Mouse (Mus musculus) layer of hippocampus, adult 8-10 months (tissue): Measurements from ENCODE around the gene Dicer1. TPM values are rescaled to one million over a fixed set of nuclear protein-coding genes. Genes with fewer than 3 reads are reported as not detected.

Experiments used
- DNase-seq, 2 experiments: peaks; one replicate each; pipeline ENCODE4 v3.0.0; 2022; ENCODE audit warnings: low spot score in 2 of 2
- total RNA-seq, 4 experiments: library from RNA; stranded (reverse); gene quantifications; 2 replicates each; pipeline ENCODE4 v1.2.4; 2022

The Dicer1 gene
- total RNA-seq: 10 to 100 TPM; 40.4 to 46.2 (median 43.4) TPM

DNA sequence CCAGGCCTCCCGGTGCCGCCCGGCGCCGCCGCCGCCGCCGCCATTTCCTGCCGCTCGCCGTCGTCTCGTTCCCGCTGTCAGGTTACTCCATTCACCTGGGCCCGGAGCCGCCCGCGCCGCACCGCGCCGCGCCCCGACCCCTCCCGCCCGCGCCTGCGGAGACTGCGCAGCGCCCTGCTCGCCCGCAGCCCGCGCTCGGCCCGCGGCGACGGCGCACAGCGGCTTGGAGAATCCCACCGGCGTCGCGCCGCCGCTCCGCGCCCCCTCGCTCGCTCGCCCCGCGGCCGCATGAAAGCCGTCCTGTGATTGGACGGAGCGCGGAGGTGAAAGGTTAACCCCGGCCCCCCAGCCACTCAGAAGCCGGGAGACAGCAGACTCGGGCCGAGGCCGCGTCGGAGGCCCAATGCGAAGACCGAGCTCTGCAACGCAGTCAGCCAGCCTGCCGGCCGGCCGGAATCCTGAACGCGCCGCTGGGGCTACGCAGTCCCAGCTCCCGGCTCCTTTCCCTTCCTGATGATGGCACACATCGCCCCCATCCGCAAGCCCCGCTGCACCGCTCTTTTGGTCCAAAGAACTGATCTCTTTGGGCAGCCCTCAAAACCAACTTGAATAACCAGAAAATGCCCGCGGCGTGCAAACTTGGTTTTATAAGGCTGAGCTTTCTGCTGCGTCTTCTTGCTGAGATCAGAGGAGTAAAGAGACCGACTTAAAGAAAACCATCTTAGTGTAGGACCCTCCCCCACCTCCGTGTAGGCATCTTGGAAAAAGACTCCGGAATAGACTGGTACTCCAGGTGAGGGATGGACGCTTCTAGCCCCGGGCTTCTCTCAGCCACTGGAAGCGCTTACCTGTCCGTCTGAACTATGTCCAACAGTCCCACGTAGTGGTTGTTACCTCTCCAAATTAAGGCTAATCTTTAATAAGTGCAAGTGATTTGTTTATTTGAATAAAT lies at the start of gene Dicer1:
Dicer1 (minus strand) TSS at position 139 of the 952 bp plus-strand sequence.
- peak; percentile 93 to 98 for DNase-seq

DNA sequence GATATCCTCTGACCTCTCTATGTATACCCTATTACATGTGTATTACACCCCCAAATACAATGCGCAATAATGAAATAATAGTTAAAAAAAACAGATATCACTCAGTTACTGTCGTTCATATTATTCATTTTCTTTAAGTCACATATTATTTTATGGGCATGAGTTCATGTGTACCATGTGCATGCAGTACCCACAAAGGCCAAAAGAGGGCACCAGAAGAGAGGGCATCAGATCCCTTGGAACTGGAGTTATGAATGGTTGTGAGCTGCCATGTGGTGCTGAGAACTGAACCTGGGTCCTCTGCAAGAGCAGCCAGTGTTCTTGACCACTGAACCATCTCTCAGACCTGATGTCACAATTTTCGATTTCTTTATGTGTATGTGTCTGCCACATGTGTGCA lies 47.6 kb upstream of the Dicer1 start:
- DNase-seq: no peak

DNA sequence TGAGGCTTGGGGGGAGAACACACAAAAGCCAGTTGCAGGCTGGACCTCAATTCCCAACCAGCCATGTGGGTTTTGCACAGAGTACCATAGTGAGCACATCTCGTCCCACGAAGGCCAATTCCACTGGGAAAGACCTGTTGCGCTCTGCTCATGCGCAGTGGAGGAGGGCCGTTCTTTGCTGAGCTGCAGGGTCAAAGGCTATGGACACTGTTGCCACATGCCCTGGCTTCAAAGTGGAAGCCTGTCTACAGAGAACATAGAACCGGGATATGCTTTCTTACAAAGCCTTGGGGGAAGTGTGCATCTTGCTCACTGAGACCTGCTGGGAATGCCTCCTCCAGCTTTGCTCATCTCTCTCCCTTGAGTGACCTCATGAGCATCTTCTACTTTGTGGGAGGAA lies 46.2 kb upstream of the Dicer1 start:
- DNase-seq: no peak

DNA sequence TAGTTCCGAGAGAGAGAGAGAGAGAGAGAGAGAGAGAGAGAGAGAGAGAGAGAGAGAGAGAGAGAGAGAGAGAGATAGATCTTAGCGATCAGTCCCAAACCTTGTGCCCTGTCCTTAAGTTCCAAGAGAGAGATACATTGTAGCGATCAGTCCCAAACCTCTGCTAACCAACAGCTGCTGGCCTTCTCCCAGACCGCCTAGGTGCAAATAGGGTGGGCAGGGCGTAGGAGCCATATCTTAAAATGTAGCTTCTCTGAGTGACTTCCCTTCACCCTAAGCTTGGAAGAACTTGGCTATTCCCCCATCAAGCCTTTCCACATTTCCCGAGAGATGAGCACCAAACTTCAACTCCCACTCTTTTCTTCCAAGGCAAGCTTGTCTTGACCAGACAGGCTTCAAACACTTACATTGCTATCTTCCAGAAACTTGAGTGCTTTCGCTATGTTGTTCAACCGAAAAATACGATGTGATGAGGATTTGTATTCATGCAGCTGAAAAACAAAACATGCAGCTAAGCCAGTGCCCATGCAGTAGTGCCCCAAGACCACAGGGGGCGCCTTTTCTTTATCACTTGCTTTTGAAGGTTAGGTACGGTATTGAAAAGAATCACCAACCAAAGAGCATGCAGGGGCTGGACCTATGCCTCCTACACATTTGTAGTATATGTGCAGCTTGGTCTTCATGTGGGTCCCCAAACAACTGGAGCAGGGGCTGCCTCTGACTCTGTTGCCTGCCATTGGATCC lies 45.1 kb upstream of the Dicer1 start:
- DNase-seq: no peak

DNA sequence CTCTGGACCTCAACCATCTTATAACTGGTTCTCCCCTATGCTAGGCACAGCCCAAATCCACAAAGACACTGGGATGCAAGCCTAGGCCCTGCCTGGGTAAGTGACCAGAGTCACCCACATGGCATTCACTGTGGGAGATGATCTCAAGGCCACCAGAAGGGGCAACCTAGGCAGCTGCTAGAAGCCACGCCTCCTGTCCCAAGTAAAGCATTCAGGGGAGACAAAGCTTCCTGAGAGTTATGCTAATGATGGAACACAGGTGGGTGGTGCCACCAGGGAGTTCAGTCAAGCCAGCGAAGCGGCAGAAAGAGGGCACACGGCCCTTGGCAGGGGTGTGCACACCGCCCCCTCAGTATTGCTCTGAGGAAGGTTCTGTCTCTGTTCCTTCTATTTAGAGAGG lies 43.2 kb upstream of the Dicer1 start:
- DNase-seq: no peak

DNA sequence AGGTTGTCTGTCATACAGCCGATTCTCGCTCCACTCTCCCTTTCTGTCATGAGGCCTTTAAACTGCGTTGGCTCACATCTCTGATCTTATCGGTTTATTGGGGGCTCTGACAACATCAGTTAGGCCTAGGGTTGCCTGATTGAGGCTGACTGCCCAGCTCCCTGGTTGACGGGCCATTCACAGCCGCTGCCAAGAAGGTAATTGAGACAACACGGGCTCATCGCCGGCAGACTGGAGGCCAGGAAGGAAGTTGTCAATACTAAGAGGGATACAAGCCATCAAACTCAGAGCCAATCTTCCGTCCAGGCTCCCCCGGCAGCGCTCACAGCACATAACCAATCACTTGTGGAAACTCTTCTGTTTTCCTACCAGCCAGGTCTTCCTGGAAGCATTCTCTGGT lies 41.7 kb upstream of the Dicer1 start:
- DNase-seq: no peak

DNA sequence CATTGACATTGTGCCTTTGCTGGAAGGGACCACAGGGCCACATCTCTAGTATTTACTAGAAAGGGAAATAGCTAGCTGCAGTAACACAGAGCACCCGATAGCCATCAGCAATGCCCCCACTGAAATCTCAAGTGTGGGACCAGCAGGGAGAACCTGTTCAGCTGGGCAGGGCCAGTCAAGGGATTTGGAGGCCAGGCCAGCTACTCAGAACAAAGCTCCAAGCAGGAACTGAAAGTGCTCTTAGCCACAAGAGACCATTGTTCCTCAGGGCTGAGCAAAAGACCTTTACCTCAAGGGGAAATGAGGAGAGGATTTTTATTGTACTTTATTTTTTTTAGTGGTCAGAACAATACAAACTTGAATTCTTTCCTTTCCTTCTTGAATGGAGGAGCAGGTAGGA lies 25.9 kb upstream of the Dicer1 start:
- DNase-seq: no peak

DNA sequence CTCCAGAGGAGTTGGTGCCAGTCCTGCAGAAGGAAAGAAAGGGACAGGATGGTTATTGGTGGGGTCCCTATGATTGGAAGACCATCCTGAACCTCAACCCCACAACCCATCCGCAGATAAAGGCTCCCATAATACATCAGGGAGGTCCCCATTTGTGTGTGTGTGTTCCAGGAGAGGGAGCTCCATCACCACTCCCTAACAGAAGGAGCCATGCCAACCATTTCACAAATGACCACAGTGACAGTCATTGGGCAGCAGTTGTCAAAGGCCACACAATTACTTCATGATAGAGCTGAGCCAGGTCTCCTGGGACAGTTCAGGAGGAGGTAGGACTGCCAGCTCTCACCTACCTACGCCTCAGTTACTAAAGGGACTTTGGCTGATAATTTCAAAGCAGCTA lies 20.2 kb upstream of the Dicer1 start:
- no peak for DNase-seq

DNA sequence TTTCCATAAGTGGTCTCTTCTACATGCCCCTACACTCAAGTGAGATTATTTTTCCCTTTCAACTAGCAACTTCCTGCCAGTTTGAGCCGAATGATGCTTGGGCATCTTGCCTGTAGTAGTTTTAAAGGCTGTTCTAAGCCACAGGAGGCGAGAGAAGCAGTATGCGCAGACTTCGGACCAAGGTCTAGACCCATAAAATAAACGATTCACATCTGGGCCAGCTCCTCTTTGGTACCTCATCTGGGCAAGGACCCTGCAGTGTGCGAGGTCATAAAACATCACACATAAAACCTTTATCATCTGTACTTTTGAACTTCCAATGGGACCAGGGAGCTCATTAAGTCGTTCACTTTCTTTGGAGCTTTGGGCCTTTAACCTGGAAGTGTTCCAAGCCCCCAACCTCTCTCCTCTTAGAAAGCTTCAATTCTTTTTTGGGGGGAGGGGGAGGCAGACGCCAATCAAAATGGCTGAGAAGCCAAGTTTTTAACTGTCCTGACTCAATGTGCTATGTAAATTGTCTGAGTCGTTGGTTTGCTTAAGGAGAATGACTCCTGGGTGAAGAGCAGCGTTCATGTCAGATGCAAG lies 17.5 kb upstream of the Dicer1 start:
- DNase-seq: no peak

DNA sequence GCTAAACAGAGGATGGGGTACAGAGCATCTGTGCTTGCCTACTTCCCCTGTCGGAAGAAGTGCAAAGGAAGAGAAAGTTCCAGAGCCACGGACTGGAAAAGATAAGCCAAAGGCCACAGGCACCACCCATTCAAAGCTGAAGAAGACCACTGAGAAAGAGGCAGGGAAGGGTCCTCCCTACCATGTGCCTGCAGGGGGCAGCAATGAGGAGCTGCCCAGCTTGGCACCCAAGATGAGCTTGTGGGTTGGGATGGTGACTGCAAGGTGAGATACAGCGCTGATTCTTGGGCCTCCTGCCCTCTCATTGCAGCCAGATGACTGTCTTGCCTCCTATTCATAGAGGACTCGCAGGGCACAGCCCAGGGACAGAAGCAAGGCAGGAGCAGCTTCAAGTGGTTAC lies 15.4 kb upstream of the Dicer1 start:
- no peak for DNase-seq

DNA sequence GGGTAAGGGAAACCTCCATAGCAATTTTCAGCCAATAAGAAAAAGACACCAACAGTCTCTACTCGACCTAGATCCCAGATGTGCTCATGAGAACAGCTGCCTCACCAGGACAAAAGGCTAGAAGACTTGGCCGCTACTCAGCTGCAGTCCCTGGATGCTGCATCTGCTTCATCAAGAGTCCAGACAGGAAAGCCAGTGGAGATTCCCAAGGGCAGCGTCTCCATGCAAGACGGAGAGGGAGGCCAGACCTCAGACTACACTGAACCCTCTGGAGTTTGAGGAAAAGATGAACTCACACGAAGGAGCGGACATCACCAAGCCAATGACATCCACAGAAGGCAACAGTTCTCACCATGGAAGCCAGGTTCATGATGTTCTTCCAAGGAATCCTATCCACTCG lies 14.0 kb upstream of the Dicer1 start:
- DNase-seq: no peak

DNA sequence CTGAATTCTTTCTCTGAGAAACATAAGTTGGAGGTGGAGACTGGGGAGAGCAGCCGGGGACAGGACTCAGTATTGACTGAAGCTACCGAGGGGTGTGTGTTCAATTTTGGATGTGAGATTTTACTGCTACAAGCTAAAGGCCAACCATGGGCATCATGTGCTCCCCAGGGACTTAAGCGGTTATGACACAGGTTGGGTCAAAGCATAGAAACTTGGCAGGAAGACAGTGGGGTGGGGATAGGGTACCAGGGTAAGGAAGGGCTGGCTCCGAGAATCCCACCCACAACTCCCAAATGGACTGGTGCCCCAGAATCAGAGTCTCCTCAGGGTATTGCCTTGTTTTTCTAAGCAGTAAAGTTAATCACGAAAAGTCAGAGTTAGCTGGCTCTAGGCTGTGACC lies 13.4 kb upstream of the Dicer1 start:
- DNase-seq: no peak

DNA sequence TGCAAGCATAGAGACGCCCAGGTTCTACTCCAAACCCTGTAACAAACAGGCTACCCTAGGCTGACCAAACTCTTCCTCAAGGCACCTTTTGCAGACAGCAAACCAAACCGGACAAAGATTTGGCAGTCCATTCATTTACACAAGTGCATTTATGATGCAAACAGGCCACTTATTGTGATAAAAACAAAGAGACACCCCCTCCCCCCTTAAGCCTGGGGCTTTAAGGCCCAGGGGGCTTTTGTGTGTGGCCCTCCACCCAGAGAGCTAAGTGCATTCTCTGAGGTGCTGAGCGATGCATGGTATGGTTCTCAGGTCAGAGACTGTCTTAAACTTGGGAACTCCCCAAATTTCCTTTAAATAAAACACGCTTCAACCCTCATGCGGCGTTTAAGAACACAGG lies 12.2 kb upstream of the Dicer1 start:
- no peak for DNase-seq

DNA sequence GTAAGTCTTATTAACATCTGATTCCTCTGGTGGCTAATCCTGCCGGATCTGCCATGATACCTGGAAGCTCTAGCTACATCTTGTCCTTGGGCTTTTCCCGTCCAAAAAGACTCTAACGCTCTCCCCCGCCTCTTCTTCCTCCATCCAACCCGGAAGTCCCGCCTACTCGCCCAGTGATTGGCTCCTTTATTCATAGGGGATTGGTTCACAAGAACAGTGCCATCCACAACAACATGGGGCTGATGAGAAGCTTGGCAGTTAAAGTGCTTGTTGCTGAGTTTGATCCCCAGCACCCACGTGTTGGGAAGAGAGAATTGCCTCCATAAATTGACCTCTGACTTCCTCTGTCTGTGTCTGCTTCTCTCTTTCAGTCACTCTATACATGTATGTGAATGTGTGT lies 9.7 kb upstream of the Dicer1 start:
- no peak for DNase-seq

DNA sequence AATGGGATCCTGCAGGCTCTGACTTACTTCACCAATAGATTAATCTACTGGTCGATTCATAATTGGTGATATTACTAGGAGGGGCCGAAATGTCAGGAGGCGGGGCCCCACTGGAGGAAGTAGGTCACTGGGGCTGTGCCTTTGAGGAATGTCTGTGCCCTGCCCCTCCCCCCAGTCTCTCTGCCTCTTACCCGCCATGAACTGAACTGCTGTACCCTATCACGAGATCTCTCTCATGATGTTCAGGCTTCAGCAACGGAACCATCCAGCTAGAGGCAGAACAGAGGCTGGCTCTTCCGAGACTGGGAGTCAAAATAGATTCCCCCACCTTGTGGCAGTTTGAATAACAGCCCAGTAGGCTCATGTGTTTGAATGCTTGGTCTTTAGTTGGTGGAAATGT lies 6.3 kb upstream of the Dicer1 start:
- DNase-seq: no peak

DNA sequence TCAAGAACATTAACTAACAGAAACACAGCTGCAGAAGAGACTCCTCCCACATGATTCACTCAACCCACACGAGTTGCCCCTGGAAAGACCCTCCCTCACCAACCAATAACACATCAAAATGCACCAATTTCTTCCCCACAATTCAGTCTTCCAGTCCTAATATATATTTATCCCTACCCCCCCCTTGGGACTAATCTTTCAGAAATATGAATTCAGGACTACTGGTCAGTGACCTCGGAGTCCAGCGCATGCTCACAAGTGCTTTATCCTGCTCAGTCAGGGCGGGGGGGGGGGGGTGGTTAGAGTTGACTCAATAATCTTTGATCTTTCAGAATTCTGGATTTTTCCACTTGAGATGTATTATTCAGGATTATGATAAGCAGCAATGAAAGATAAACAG lies 1.9 kb upstream of the Dicer1 start:
- DNase-seq: no peak

DNA sequence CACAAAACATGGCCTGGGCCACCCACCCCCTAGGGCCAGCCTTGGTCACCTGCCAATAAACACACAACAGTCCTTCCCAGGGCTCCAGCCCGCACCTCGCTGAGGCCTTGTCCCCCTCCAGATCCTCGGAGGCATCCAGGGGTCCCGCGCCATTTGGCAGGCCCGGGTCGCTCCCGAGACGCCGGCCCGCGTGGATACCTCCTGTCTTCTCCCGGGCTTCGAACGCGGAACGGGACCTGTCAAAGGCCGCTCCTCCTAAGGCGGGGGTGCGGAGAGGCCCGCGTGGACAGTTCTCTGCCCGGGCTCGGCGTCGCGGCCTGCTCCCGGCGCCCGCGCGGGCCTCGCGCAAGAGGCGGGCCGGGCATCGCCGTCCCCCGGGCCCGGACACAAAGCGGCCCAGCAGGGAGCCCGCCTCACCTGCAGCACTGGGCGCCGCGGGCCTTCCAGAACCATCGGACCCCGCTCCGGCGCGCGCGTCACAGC lies 380 bp downstream of the Dicer1 start:
- peak in 1 of 2 experiments; percentile 39 for DNase-seq

DNA sequence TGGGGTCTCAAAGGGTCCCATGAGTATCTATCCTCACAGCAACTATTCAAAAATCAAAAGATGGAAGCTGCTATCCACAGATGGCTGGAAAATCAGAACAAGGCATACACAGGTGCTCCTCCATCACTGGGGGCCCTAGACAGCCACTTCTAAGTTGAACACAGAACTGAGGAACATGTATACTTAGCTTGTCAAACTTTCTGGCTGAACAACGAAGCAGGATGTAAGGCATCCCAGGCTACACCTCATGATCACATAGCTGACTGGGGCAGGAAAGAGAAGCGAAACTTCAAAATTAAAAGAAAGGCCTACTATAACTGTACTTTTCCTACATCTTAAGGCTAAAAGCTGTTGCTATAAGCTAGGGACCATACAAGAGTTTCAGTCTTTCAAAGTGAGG lies 2.8 kb downstream of the Dicer1 start:
- DNase-seq: no peak

DNA sequence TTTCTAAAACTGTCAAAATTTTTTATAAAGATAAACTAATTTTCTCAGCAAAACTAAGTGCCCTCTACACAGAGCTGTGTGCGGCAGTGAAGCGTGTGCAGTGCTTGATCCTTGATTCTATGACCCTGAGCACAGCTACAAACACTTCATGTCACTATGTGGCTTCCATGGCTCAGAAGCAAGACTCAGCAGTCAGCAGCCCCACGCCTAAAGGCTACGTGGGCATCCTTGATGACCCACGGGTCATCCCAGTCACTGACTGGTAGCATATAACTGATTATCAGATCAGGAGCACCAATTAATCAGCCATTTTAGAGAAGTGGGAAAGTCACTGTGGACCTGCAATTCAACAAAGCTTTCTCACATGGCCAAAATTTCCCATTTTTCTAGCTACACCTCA lies 4.5 kb downstream of the Dicer1 start:
- no peak for DNase-seq

DNA sequence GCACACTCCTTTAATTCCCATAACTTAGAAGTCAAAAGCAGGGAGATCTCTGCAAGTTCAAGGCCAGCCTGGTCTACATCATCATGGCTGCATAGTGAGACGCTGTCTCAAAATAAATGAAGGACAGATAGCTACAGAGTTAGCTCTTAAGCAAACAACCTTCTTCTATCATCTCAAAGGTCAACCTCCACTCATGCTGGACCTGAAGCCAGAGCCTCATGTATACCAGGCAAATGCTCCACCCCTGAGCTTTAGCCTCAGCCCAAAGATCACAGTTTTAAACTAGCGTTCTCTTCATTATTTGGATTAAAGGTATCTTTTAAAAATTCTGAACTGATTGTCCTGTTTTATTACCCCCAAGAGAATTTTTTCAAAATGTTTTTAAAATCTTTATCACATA lies 5.2 kb downstream of the Dicer1 start:
- no peak for DNase-seq

DNA sequence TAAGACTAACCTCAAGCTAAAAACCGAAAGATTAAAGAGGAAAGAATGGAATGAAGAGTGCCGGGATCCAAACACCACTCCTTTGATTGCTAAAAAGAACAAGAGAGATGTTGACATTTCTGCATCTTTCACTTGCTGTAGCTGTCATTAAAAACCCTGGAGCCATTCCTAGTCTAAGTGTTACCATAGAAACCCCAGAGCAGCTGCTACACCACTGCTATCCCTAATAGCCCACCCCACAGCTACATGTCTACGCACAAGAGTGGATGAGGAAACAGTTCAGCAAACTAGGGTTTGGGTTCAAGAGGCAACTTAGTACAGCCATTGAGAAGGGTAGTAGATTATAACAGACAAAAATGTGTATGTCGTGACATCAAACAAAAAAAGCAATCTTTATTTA lies 8.1 kb downstream of the Dicer1 start:
- no peak for DNase-seq

DNA sequence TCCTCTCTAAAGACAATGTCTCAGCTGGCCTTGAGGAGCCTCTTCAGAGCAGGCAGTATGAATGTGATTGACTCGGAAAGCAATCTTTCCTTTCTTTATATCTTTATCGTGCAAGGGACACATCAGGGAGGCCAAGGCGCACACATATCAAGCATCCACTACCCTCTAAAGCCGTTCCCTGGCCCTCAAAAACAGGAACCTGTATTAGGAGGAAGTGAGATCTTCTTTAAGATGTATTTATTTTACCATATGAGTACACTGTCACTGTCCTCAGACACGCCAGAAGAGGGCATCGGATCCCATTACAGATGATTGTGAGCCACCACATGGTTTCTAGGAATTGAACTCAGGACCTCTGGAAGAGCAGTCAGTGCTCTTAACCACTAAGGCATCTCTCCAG lies 9.5 kb downstream of the Dicer1 start:
- DNase-seq: no peak
